Mouse (Mus musculus): ENCODE measurements at regions not wholly inside any gene's neighbourhood (a gene's known extent, or its start where the extent isn't known, plus 50 kb on each side); places are given as distances from the start of the nearest gene placed in this dataset.

- Histone ChIP-seq H3K27ac (ENCODE audit: poor library complexity, severe bottlenecking) (no peak overlapping the region; the same call in 1 of the 2 replicates), H3K36me3 (no peaks in the 10 kb centered on the region), H3K4me1 (replicated peaks) (peaks cover 27% of the 10 kb centered on the region), H3K4me3 (no peak overlapping the region), H3K27me3 (replicated peaks) (no peaks in the 10 kb centered on the region), H3K9ac (no peak overlapping the region), H3K9me3 (replicated peaks) (no peaks in the 10 kb centered on the region), H3K4me2 (no peak overlapping the region)
- no peak; the same call in 1 of the 2 replicates for ATAC-seq (ENCODE audit: insufficient number of reproducible peaks, low FRiP score)
- WGBS: 61% methylated on average over 12 of the region's 12 CpGs
Measured at GRCm38 (mm10) chr2:128373363-128374252, 217.4 kb upstream of the Spdye4c start.

GRCm38 (mm10) chr2:128374253-128374566, 216.8 kb upstream of the Spdye4c start:
- no peak overlapping the region for H3K4me3 ChIP-seq
- H3K27me3 ChIP-seq (replicated peaks): no peaks in the 10 kb centered on the region
- H3K4me2 ChIP-seq: no peak overlapping the region
- H3K4me1 ChIP-seq (replicated peaks): peaks cover 27% of the 10 kb centered on the region
- no peaks in the 10 kb centered on the region for H3K9me3 ChIP-seq (replicated peaks)
- H3K27ac ChIP-seq (ENCODE audit: poor library complexity, severe bottlenecking): no peak overlapping the region
- 79% methylated on average over 2 of the region's 2 CpGs for WGBS
- no peak for ATAC-seq (ENCODE audit: insufficient number of reproducible peaks, low FRiP score)
- H3K36me3 ChIP-seq: no peaks in the 10 kb centered on the region
- no peak overlapping the region for H3K9ac ChIP-seq

GRCm38 (mm10) chr2:128374926-128375325, 216.1 kb upstream of the Spdye4c start:
- no peak for ATAC-seq (ENCODE audit: insufficient number of reproducible peaks, low FRiP score)
- no peaks in the 10 kb centered on the region for H3K36me3 ChIP-seq
- H3K9ac ChIP-seq: no peak overlapping the region
- H3K27me3 ChIP-seq (replicated peaks): no peaks in the 10 kb centered on the region
- no peak overlapping the region for H3K27ac ChIP-seq (ENCODE audit: poor library complexity, severe bottlenecking)
- H3K9me3 ChIP-seq (replicated peaks): no peaks in the 10 kb centered on the region
- no peak overlapping the region for H3K4me3 ChIP-seq
- H3K4me2 ChIP-seq: no peak overlapping the region
- H3K4me1 ChIP-seq (replicated peaks): peaks cover 33% of the 10 kb centered on the region
- WGBS: 87% methylated on average over 5 of the region's 5 CpGs

- Histone ChIP-seq H3K4me2 (no peak overlapping the region), H3K9ac (no peak overlapping the region), H3K4me1 (replicated peaks) (peaks cover 36% of the 10 kb centered on the region), H3K27ac (ENCODE audit: poor library complexity, severe bottlenecking) (no peak overlapping the region), H3K36me3 (no peaks in the 10 kb centered on the region), H3K27me3 (replicated peaks) (no peaks in the 10 kb centered on the region), H3K4me3 (no peak overlapping the region), H3K9me3 (replicated peaks) (no peaks in the 10 kb centered on the region)
- ATAC-seq (ENCODE audit: insufficient number of reproducible peaks, low FRiP score): no peak
- WGBS: 71% methylated on average over 3 of the region's 3 CpGs
Measured at GRCm38 (mm10) chr2:128375827-128376226, 215.2 kb upstream of the Spdye4c start.

GRCm38 (mm10) chr2:128377176-128377575, 213.8 kb upstream of the Spdye4c start:
- Histone ChIP-seq H3K4me2 (no peak overlapping the region), H3K27ac (ENCODE audit: poor library complexity, severe bottlenecking) (no peak overlapping the region), H3K9me3 (replicated peaks) (no peaks in the 10 kb centered on the region), H3K4me1 (replicated peaks) (peaks cover 38% of the 10 kb centered on the region), H3K9ac (no peak overlapping the region), H3K36me3 (no peaks in the 10 kb centered on the region), H3K4me3 (no peak overlapping the region), H3K27me3 (replicated peaks) (no peaks in the 10 kb centered on the region)
- no peak for ATAC-seq (ENCODE audit: insufficient number of reproducible peaks, low FRiP score)
- 76% methylated on average over 6 of the region's 6 CpGs for WGBS

- WGBS: 70% methylated on average over 10 of the region's 10 CpGs
- H3K27me3 ChIP-seq (replicated peaks): no peaks in the 10 kb centered on the region
- ATAC-seq (ENCODE audit: insufficient number of reproducible peaks, low FRiP score): no peak
- no peak overlapping the region for H3K4me2 ChIP-seq
- no peaks in the 10 kb centered on the region for H3K9me3 ChIP-seq (replicated peaks)
- no peak overlapping the region for H3K9ac ChIP-seq
- no peak overlapping the region for H3K27ac ChIP-seq (ENCODE audit: poor library complexity, severe bottlenecking)
- H3K4me1 ChIP-seq (replicated peaks): peaks cover 40% of the 10 kb centered on the region
- no peak overlapping the region for H3K4me3 ChIP-seq
- no peaks in the 10 kb centered on the region for H3K36me3 ChIP-seq
Measured at GRCm38 (mm10) chr2:128377680-128378079, 213.3 kb upstream of the Spdye4c start.

- Histone ChIP-seq H3K27ac (ENCODE audit: poor library complexity, severe bottlenecking) (no peak overlapping the region), H3K4me3 (no peak overlapping the region), H3K36me3 (no peaks in the 10 kb centered on the region), H3K9me3 (replicated peaks) (no peaks in the 10 kb centered on the region), H3K27me3 (replicated peaks) (no peaks in the 10 kb centered on the region), H3K9ac (no peak overlapping the region), H3K4me2 (no peak overlapping the region), H3K4me1 (replicated peaks) (peaks cover 34% of the 10 kb centered on the region)
- no peak for ATAC-seq (ENCODE audit: insufficient number of reproducible peaks, low FRiP score)
- 79% methylated on average over 7 of the region's 7 CpGs for WGBS
Measured at GRCm38 (mm10) chr2:128378456-128378855, 212.6 kb upstream of the Spdye4c start.

- ATAC-seq (ENCODE audit: insufficient number of reproducible peaks, low FRiP score): no peak
- Histone ChIP-seq H3K4me1 (replicated peaks) (peaks cover 36% of the 10 kb centered on the region), H3K9me3 (replicated peaks) (no peaks in the 10 kb centered on the region), H3K9ac (no peak overlapping the region), H3K27me3 (replicated peaks) (no peaks in the 10 kb centered on the region), H3K36me3 (no peaks in the 10 kb centered on the region), H3K4me2 (peak overlapping the region; percentile 19; the same call in 1 of the 2 replicates), H3K4me3 (no peak overlapping the region), H3K27ac (ENCODE audit: poor library complexity, severe bottlenecking) (no peak overlapping the region)
- WGBS: 73% methylated on average over 8 of the region's 8 CpGs
Measured at GRCm38 (mm10) chr2:128379151-128379550, 211.9 kb upstream of the Spdye4c start.

- Histone ChIP-seq H3K27ac (ENCODE audit: poor library complexity, severe bottlenecking) (no peak overlapping the region), H3K27me3 (replicated peaks) (no peaks in the 10 kb centered on the region), H3K4me2 (peak overlapping the region; percentile 19; the same call in 1 of the 2 replicates), H3K4me1 (replicated peaks) (peaks cover 37% of the 10 kb centered on the region), H3K9me3 (replicated peaks) (no peaks in the 10 kb centered on the region), H3K9ac (no peak overlapping the region; the same call in 1 of the 2 replicates), H3K36me3 (no peaks in the 10 kb centered on the region), H3K4me3 (no peak overlapping the region)
- ATAC-seq (ENCODE audit: insufficient number of reproducible peaks, low FRiP score): no peak
- 32% methylated on average over 8 of the region's 8 CpGs for WGBS
Measured at GRCm38 (mm10) chr2:128379554-128379953, 211.5 kb upstream of the Spdye4c start.

GRCm38 (mm10) chr2:128380581-128380980, 210.4 kb upstream of the Spdye4c start:
- H3K4me2 ChIP-seq: no peak overlapping the region
- H3K4me1 ChIP-seq (replicated peaks): peaks cover 37% of the 10 kb centered on the region
- H3K4me3 ChIP-seq: no peak overlapping the region
- no peaks in the 10 kb centered on the region for H3K36me3 ChIP-seq
- no peak overlapping the region for H3K9ac ChIP-seq
- no peaks in the 10 kb centered on the region for H3K27me3 ChIP-seq (replicated peaks)
- no peak overlapping the region for H3K27ac ChIP-seq (ENCODE audit: poor library complexity, severe bottlenecking)
- no peaks in the 10 kb centered on the region for H3K9me3 ChIP-seq (replicated peaks)
- ATAC-seq (ENCODE audit: insufficient number of reproducible peaks, low FRiP score): no peak
- WGBS: 45% methylated on average over 7 of the region's 7 CpGs

- H3K9ac ChIP-seq: no peak overlapping the region
- no peak overlapping the region for H3K27ac ChIP-seq (ENCODE audit: poor library complexity, severe bottlenecking)
- H3K4me2 ChIP-seq: no peak overlapping the region
- no peak for ATAC-seq (ENCODE audit: insufficient number of reproducible peaks, low FRiP score)
- no peaks in the 10 kb centered on the region for H3K9me3 ChIP-seq (replicated peaks)
- H3K4me3 ChIP-seq: no peak overlapping the region
- H3K27me3 ChIP-seq (replicated peaks): no peaks in the 10 kb centered on the region
- peaks cover 39% of the 10 kb centered on the region for H3K4me1 ChIP-seq (replicated peaks)
- 65% methylated on average over 5 of the region's 5 CpGs for WGBS
- no peaks in the 10 kb centered on the region for H3K36me3 ChIP-seq
Measured at GRCm38 (mm10) chr2:128381684-128382205, 209.3 kb upstream of the Spdye4c start.
